Mouse (Mus musculus) stomach, postnatal 0 days (tissue): ENCODE measurements around the gene Gm20425. TPM values are rescaled to one million over a fixed set of nuclear protein-coding genes. Genes with fewer than 3 reads are reported as not detected.
A peak's percentile ranks its signal among the peaks of the same experiment; 100 is the strongest.

Experiments used
- ATAC-seq: fragments of 200-750 bp; cut with Nextera tagmentation; 2 replicates; pipeline ENCODE4 v1.8.0; 2017; ENCODE audit not compliant: low FRiP score, low TSS enrichment
- DNase-seq: peaks from one replicate; pipeline ENCODE4 v3.0.0-alpha.2; 2016; ENCODE audit warnings: low spot score
- H3K27ac ChIP-seq: fragments of 300-500 bp; sonication (generic); replicated peaks from 2 replicates; pipeline ENCODE4 v1.5.1; 2014; ENCODE audit warnings: mild to moderate bottlenecking, control low read depth
- H3K27me3 ChIP-seq: fragments of 300-500 bp; sonication (generic); 2 replicates; pipeline ENCODE4 v1.6.1; 2014; ENCODE audit warnings: low read length; ENCODE audit not compliant: control insufficient read depth, insufficient read depth
- H3K36me3 ChIP-seq: fragments of 300-500 bp; sonication (generic); 2 replicates; pipeline ENCODE4 v1.6.1; 2014; ENCODE audit warnings: low read length, mixed read lengths; ENCODE audit not compliant: control insufficient read depth, insufficient read depth
- H3K4me1 ChIP-seq: fragments of 300-500 bp; sonication (generic); replicated peaks from 2 replicates; pipeline ENCODE4 v1.6.1; 2014; ENCODE audit warnings: antibody characterized with exemption; ENCODE audit not compliant: control insufficient read depth, insufficient read depth
- H3K4me2 ChIP-seq: fragments of 300-500 bp; sonication (generic); replicated peaks from 2 replicates; pipeline ENCODE4 v1.6.1; 2014; ENCODE audit warnings: low read depth, mild to moderate bottlenecking, control low read depth, moderate library complexity
- H3K4me3 ChIP-seq: fragments of 300-500 bp; sonication (generic); 2 replicates; pipeline ENCODE4 v1.5.1; 2014; ENCODE audit warnings: low read depth, low read length, control low read depth
- H3K9ac ChIP-seq: fragments of 300-500 bp; sonication (generic); 2 replicates; pipeline ENCODE4 v1.6.1; 2014; ENCODE audit warnings: mild to moderate bottlenecking, low read length, control low read depth, mixed read lengths
- H3K9me3 ChIP-seq: fragments of 300-500 bp; sonication (generic); 2 replicates; pipeline ENCODE4 v1.6.1; 2016; ENCODE audit warnings: low read length; ENCODE audit not compliant: control insufficient read depth
- CTCF ChIP-seq: IDR thresholded peaks from 2 replicates; pipeline ENCODE4 v1.5.1; 2016; ENCODE audit warnings: antibody characterized with exemption, low read depth, mild to moderate bottlenecking, moderate library complexity
- EP300 ChIP-seq: optimal IDR thresholded peaks from 2 replicates; pipeline ENCODE3; 2016; ENCODE audit warnings: antibody characterized with exemption
- WGBS: fragments of 180-500 bp; shearing (Covaris S2); extraction: QIAGEN DNeasy Blood & Tissue Kit; methylation state at CpG from one replicate; pipeline ENCODE4 v1.1.7; 2014; 5-methylcytosine and 5-hydroxymethylcytosine counted together
- polyA plus RNA-seq: library from polyadenylated mRNA; unstranded; fragments of >200 nt; fragmentation: Nextera tagmentation; extraction: Ambion mirVana; gene quantifications from 2 replicates; pipeline ENCODE4 v1.2.1, GENCODE M21; 2015

Gm20425 gene
- 9.3 and 10.4 TPM in 2 replicates for polyA plus RNA-seq

- Histone ChIP-seq H3K27ac (peak within 1 kb of the TSS; percentile 58; the same call in 1 of the 2 replicates), H3K27me3 (no peaks in the 10 kb centered on the region), H3K9ac (no peak within 1 kb of the TSS; the same call in 1 of the 2 replicates), H3K4me1 (no peaks in the 10 kb centered on the region), H3K4me3 (peak within 1 kb of the TSS; percentile 4; the same call in 1 of the 2 replicates), H3K4me2 (peak within 1 kb of the TSS; percentile 41), H3K36me3 (no peaks in the 10 kb centered on the region), H3K9me3 (no peaks in the 10 kb centered on the region)
- TF ChIP-seq CTCF (no peak), EP300 (no peak)
- 43% methylated on average over 29 of the region's 29 CpGs for WGBS
- peak; percentile 60 for DNase-seq
- peak; percentile 66 for ATAC-seq
These were observed at the start of gene Gm20425, which contains the start of gene Trf for GRCm38 (mm10) chr9:103230151-103230951. Gene Gm20425, minus strand, starts transcription at chr9:103230307. Gene Trf, minus strand, starts transcription at chr9:103230444.

- H3K9me3 ChIP-seq = no peaks in the 10 kb centered on the region
- no peak overlapping the region for H3K4me3 ChIP-seq
- H3K27ac ChIP-seq = no peak overlapping the region
- no peaks in the 10 kb centered on the region for H3K27me3 ChIP-seq
- ATAC-seq (no peak), DNase-seq (no peak)
- no peak overlapping the region for H3K4me2 ChIP-seq
- no peaks in the 10 kb centered on the region for H3K4me1 ChIP-seq
- no peaks in the 10 kb centered on the region for H3K36me3 ChIP-seq
- 85% methylated on average over 6 of the region's 6 CpGs for WGBS
- no peak for TF ChIP-seq EP300
- TF ChIP-seq CTCF = no peak
- no peak overlapping the region for H3K9ac ChIP-seq
These were observed 46.8 kb upstream of the Gm20425 start for GRCm38 (mm10) chr9:103276876-103277275.

- Histone ChIP-seq H3K27me3 (no peaks in the 10 kb centered on the region), H3K36me3 (no peaks in the 10 kb centered on the region), H3K9ac (no peak overlapping the region), H3K4me1 (no peaks in the 10 kb centered on the region), H3K4me2 (no peak overlapping the region), H3K9me3 (no peaks in the 10 kb centered on the region), H3K27ac (no peak overlapping the region), H3K4me3 (no peak overlapping the region)
- TF ChIP-seq EP300 (no peak), CTCF (no peak)
- no peak for ATAC-seq
- no peak for DNase-seq
- 91% methylated on average over 1 of the region's 1 CpGs for WGBS
These were observed 45.6 kb upstream of the Gm20425 start for GRCm38 (mm10) chr9:103275676-103276075.

GRCm38 (mm10) chr9:103274819-103275218, 44.7 kb upstream of the Gm20425 start:
- no peaks in the 10 kb centered on the region for H3K36me3 ChIP-seq
- 74% methylated on average over 8 of the region's 8 CpGs for WGBS
- H3K27me3 ChIP-seq = no peaks in the 10 kb centered on the region
- H3K27ac ChIP-seq = no peak overlapping the region
- H3K9ac ChIP-seq = no peak overlapping the region
- no peak overlapping the region for H3K4me2 ChIP-seq
- ATAC-seq = no peak
- no peaks in the 10 kb centered on the region for H3K4me1 ChIP-seq
- no peak for DNase-seq
- TF ChIP-seq EP300 (no peak), CTCF (no peak)
- H3K9me3 ChIP-seq = no peaks in the 10 kb centered on the region
- H3K4me3 ChIP-seq = no peak overlapping the region

GRCm38 (mm10) chr9:103271104-103271503, 41.0 kb upstream of the Gm20425 start:
- WGBS = 7% methylated on average over 4 of the region's 4 CpGs
- ATAC-seq = no peak
- no peak overlapping the region for H3K4me2 ChIP-seq
- no peak overlapping the region for H3K9ac ChIP-seq
- no peaks in the 10 kb centered on the region for H3K27me3 ChIP-seq
- no peak for DNase-seq
- no peaks in the 10 kb centered on the region for H3K9me3 ChIP-seq
- no peak overlapping the region for H3K4me3 ChIP-seq
- TF ChIP-seq EP300 = no peak
- no peak for TF ChIP-seq CTCF
- no peak overlapping the region for H3K27ac ChIP-seq
- H3K36me3 ChIP-seq = no peaks in the 10 kb centered on the region
- H3K4me1 ChIP-seq = no peaks in the 10 kb centered on the region

- Histone ChIP-seq H3K4me1 (no peaks in the 10 kb centered on the region), H3K27me3 (no peaks in the 10 kb centered on the region), H3K4me3 (no peak overlapping the region), H3K27ac (no peak overlapping the region), H3K9me3 (no peaks in the 10 kb centered on the region), H3K9ac (no peak overlapping the region), H3K36me3 (no peaks in the 10 kb centered on the region), H3K4me2 (no peak overlapping the region)
- WGBS = 90% methylated on average over 4 of the region's 4 CpGs
- peak; percentile 35 for TF ChIP-seq CTCF
- TF ChIP-seq EP300 = no peak
- ATAC-seq (no peak), DNase-seq (no peak)
These were observed 35.7 kb upstream of the Gm20425 start for GRCm38 (mm10) chr9:103265778-103266177.
